Mouse (Mus musculus) layer of hippocampus, postnatal 25 days (tissue): Measurements from ENCODE around the gene Vps37c. TPM values are rescaled to one million over a fixed set of nuclear protein-coding genes. Genes with fewer than 3 reads are reported as not detected.

Experiments used
- DNase-seq, 2 experiments: peaks; one replicate each; pipeline ENCODE4 v3.0.0; 2022; ENCODE audit warnings: mixed read lengths in 2 of 2, low spot score in 1 of 2; ENCODE audit errors: extremely low spot score in 1 of 2
- total RNA-seq, 2 experiments: library from RNA; stranded (reverse); gene quantifications; 2 replicates each; pipeline ENCODE4 v1.2.3; 2021

The Vps37c gene
- total RNA-seq, 2 experiments from 2014 or later, result 24.8 to 28.0 TPM

GRCm38 (mm10) chr19:10710751-10711150 lies 22.2 kb downstream of the Vps37c start:
- DNase-seq, result no peak

- no peak for DNase-seq
Measured at GRCm38 (mm10) chr19:10712194-10712593, 23.7 kb downstream of the Vps37c start.

GRCm38 (mm10) chr19:10712646-10713045 lies 24.1 kb downstream of the Vps37c start:
- DNase-seq, result no peak

GRCm38 (mm10) chr19:10713551-10713950 lies 25.0 kb downstream of the Vps37c start:
- DNase-seq, result no peak

- no peak for DNase-seq
Measured at GRCm38 (mm10) chr19:10714168-10714567, 25.6 kb downstream of the Vps37c start.

GRCm38 (mm10) chr19:10714682-10715475 lies 26.3 kb downstream of the Vps37c start:
- DNase-seq, result peak; percentile 67 to 88

GRCm38 (mm10) chr19:10715476-10715875 lies 26.9 kb downstream of the Vps37c start:
- no peak for DNase-seq

- no peak for DNase-seq
Measured at GRCm38 (mm10) chr19:10718251-10718775, 29.8 kb downstream of the Vps37c start.

GRCm38 (mm10) chr19:10719751-10720150 lies 31.2 kb downstream of the Vps37c start:
- no peak for DNase-seq

- DNase-seq, result no peak
Measured at GRCm38 (mm10) chr19:10720524-10720923, 32.0 kb downstream of the Vps37c start.

GRCm38 (mm10) chr19:10721064-10721463 lies 32.5 kb downstream of the Vps37c start:
- no peak for DNase-seq

- DNase-seq, result no peak
Measured at GRCm38 (mm10) chr19:10723084-10723483, 34.5 kb downstream of the Vps37c start.

GRCm38 (mm10) chr19:10723649-10724048 lies 35.1 kb downstream of the Vps37c start:
- no peak for DNase-seq

GRCm38 (mm10) chr19:10724629-10725363 lies 36.3 kb downstream of the Vps37c start:
- DNase-seq, result no peak

GRCm38 (mm10) chr19:10729889-10730288 lies 41.4 kb downstream of the Vps37c start:
- no peak for DNase-seq

GRCm38 (mm10) chr19:10730469-10730868 lies 41.9 kb downstream of the Vps37c start:
- DNase-seq, result no peak

- DNase-seq, result no peak
Measured at GRCm38 (mm10) chr19:10731975-10732374, 43.4 kb downstream of the Vps37c start.

GRCm38 (mm10) chr19:10732741-10733140 lies 44.2 kb downstream of the Vps37c start:
- DNase-seq, result no peak

- DNase-seq, result no peak
Measured at GRCm38 (mm10) chr19:10733501-10734127, 45.1 kb downstream of the Vps37c start.

- DNase-seq, result no peak
Measured at GRCm38 (mm10) chr19:10734554-10734953, 46.0 kb downstream of the Vps37c start.

- no peak for DNase-seq
Measured at GRCm38 (mm10) chr19:10735061-10735460, 46.5 kb downstream of the Vps37c start.
